Mouse (Mus musculus): Measurements from ENCODE around the gene Klhdc4. TPM values are rescaled to one million over a fixed set of nuclear protein-coding genes. Genes with fewer than 3 reads are reported as not detected.

The Klhdc4 gene
- polyA plus RNA-seq, 1 experiment from 2014 or later, result 39.5 TPM

DNA sequence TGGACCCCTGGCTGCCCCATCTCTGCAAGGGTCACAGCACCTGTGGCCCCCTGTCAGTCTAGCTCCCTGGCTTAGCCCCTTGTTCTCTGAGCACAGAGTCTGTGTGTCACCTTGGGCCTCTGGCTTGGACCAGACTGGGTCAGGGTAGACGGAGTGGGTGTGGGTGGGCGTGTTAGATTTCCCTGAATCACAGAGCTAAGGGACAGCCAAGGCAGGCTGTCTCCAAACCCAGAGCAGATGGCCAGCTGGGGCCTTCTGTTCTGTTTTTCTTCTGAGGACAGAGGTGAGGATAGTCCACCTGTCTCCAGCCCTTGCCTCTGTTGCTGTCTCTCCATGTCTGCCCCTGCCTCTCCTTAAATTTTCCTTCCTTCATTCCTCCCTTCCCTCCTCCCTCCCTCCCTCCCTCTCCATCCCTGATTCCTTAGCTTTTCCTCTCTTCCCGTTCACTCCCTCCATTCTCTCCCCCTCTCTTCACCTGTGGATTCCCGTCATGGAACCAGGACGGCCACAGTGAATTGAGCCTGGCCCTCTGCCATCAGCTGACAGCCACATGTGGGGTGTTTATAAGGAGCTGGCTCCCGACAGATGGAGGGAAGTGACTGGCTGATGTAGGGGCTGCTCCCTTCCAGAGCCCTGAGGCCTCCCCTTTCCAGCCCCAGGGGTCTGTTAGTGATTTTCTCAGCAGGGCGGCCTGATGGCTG is 66.2 kb downstream of the Klhdc4 start:
- CTCF ChIA-PET, result no interaction called here
- no peak for DNase-seq (ENCODE audit: low read depth, low spot score)
- ATAC-seq, result no peak
- in situ Hi-C loops (cut with MboI; ENCODE audit: low pct_unique_long_range_greater_than_20kb), result no loop called here
- peaks cover 83% of the 10 kb centered on the region for H3K27me3 ChIP-seq
- POLR2A ChIA-PET, result no interaction called here
- TF ChIP-seq CTCF (IDR thresholded peaks at IDR 0.05), result no peak

DNA sequence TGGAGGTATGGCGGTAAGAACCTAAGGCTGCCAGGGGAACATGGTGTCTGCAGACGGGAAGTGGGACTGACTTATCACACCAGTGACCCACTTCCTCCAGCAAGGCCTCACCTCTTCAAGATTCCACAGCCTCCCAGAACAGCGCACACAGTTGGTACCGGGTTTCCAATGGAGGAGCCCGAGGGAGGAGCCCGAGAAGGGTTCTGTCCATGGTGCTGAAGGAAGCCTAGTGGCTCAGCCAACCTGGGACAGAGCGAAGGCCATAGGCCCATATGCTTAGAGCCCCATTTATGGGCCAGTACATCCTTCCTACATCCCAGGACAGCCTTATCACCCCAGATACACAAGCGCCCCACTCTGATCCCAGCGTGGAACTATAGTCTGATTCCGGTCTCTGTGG is 67.9 kb downstream of the Klhdc4 start:
- TF ChIP-seq CTCF (IDR thresholded peaks at IDR 0.05), result no peak
- CTCF ChIA-PET, result no interaction called here
- POLR2A ChIA-PET, result no interaction called here
- ATAC-seq, result peak; percentile 38
- in situ Hi-C loops (cut with MboI; ENCODE audit: low pct_unique_long_range_greater_than_20kb), result no loop called here
- H3K27me3 ChIP-seq, result peaks cover 70% of the 10 kb centered on the region
- peak; percentile 17 for DNase-seq (ENCODE audit: low read depth, low spot score)

DNA sequence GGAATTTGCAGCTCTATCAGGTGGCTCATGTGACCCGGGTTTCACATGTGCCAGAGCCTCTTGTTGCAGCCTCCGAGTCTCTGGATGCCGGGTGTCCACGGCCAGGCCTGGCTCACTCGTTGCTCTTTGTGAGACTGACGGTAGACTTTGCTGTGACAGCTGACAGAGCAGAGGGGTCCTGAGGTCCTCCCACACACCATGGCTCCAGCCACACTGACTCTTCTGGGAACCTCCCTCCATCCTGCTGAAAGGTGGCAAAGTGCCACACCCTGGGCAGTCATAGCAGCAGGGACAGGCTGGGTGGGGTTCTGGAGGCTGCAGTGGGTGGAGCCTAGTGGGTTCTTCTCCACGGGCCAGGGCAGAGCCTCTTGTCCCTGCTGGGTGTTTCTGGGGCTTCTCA is 68.9 kb downstream of the Klhdc4 start:
- ATAC-seq (no peak), DNase-seq (ENCODE audit: low read depth, low spot score) (no peak)
- TF ChIP-seq CTCF (IDR thresholded peaks at IDR 0.05), result no peak
- ChIA-PET CTCF (no interaction called here), POLR2A (no interaction called here)
- H3K27me3 ChIP-seq, result peaks cover 67% of the 10 kb centered on the region
- in situ Hi-C loops (cut with MboI; ENCODE audit: low pct_unique_long_range_greater_than_20kb), result no loop called here

DNA sequence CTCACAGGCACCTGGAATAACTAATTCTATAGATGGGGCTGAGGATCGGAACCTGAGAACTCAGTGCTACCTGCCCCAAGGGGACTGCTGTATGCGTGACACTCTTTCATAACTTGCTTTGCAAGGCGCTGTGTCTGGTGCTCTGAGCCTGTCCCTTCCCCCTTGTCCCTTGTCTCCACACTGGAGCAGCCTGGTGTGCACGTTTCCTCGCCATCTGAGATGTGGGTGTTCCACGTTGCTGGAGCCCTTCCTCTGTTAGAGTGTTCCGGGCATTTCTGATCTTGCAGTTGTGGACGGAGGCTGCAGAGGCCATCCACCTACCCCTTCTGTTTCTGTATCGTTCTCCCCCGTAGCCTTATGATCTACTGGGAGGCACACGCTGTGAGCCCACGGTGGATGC is 70.9 kb downstream of the Klhdc4 start:
- ChIA-PET POLR2A (no interaction called here), CTCF (no interaction called here)
- in situ Hi-C loops (cut with MboI; ENCODE audit: low pct_unique_long_range_greater_than_20kb), result no loop called here
- DNase-seq (ENCODE audit: low read depth, low spot score) (no peak), ATAC-seq (no peak)
- TF ChIP-seq CTCF (IDR thresholded peaks at IDR 0.05), result no peak
- peaks cover 55% of the 10 kb centered on the region for H3K27me3 ChIP-seq

DNA sequence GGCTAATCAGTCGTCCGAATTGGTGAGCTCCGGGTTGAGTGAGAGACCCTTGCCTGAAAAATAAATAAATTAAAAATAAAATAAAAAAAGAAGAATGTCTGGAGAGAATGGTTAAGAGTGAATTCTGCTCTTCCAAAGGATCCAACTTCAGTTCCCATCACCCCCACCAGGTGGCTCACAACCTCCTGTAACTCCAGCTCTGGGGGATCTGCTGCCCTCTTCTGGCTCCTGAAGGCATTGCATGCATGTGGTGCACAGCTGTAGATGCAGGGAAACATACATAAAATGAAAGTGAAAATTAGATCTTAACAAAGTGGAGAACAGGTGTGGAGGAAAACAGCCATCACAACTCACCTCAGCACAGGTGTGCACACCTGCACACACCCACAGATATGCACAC is 78.0 kb downstream of the Klhdc4 start:
- ChIA-PET POLR2A (no interaction called here), CTCF (interaction anchor here (1.5 kb wide), 1 partner anchor 79 kb away, joined by 3 read pairs; no protein-coding TSS in a partner anchor)
- ATAC-seq (no peak), DNase-seq (ENCODE audit: low read depth, low spot score) (no peak)
- H3K27me3 ChIP-seq, result peaks cover 43% of the 10 kb centered on the region
- in situ Hi-C loops (cut with MboI; ENCODE audit: low pct_unique_long_range_greater_than_20kb), result no loop called here
- peak; percentile 98 for TF ChIP-seq CTCF (IDR thresholded peaks at IDR 0.05)

DNA sequence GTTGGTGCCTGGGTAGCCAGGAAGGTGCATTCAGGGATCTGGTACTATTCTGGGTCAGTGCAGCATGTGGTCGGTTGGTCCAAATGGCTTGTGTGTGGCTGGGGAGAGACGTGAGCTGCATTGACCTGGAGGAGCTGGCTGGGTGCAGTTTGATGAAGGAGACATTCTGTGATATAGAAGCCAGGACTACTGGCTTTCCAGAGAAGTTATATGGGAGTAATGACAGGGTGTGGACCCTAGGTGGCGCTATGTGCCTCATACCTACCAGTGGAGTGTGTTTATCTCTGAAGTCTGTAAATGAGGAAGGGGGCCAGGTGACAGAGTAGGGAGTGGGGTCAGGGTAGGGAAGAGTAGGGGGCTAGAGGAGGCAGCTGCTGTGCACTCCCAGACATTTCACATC is 78.9 kb downstream of the Klhdc4 start:
- no peak for TF ChIP-seq CTCF (IDR thresholded peaks at IDR 0.05)
- ChIA-PET CTCF (interaction anchor here (1.5 kb wide), 1 partner anchor 79 kb away, joined by 3 read pairs; no protein-coding TSS in a partner anchor), POLR2A (no interaction called here)
- no peak for DNase-seq (ENCODE audit: low read depth, low spot score)
- in situ Hi-C loops (cut with MboI; ENCODE audit: low pct_unique_long_range_greater_than_20kb), result no loop called here
- H3K27me3 ChIP-seq, result peaks cover 43% of the 10 kb centered on the region
- no peak for ATAC-seq

DNA sequence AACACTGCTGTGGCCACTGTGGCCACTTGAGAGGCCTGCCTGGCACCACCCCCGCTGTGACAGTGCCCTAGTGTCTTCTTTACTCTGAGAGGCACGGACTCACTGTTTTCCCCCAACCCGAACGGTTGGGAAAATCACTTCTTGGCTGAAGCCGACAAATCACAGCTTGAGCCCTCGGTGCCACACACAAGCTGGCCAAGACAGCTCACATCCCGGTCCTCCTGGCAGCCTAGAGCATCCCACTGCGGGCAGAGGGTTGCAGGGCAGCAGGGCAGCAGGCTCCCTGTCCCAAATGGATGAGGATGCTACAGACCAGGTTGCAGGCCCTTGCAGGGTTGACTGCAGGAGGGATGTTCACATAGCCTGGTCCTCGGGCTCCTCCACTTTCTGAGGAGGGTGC is 79.9 kb downstream of the Klhdc4 start:
- ChIA-PET CTCF (no interaction called here), POLR2A (no interaction called here)
- in situ Hi-C loops (cut with MboI; ENCODE audit: low pct_unique_long_range_greater_than_20kb), result no loop called here
- peaks cover 50% of the 10 kb centered on the region for H3K27me3 ChIP-seq
- DNase-seq (ENCODE audit: low read depth, low spot score) (no peak), ATAC-seq (no peak)
- TF ChIP-seq CTCF (IDR thresholded peaks at IDR 0.05), result no peak

Other genes with a start within 250 kb of the Klhdc4 start
- gene Map1lc3b, start 239.2 kb downstream of the Klhdc4 start, polyA plus RNA-seq (2021), result 196 TPM
- 36.4 TPM for gene Zcchc14, start 176.7 kb downstream of the Klhdc4 start, polyA plus RNA-seq (2021)
- gene Jph3, start 99.9 kb downstream of the Klhdc4 start, polyA plus RNA-seq (2021), result 0.04 TPM
- gene Slc7a5, start 78.1 kb upstream of the Klhdc4 start, polyA plus RNA-seq (2021), result 164 TPM
- gene Car5a, start 115.3 kb upstream of the Klhdc4 start, polyA plus RNA-seq (2021), result not detected
- 45.2 TPM for gene Banp, start 120.2 kb upstream of the Klhdc4 start, polyA plus RNA-seq (2021)